Mouse (Mus musculus) Patski (cell line): ENCODE measurements around the gene Max. TPM values are rescaled to one million over a fixed set of nuclear protein-coding genes. Genes with fewer than 3 reads are reported as not detected.

Experiments
- ATAC-seq: fragments of 100-300 bp; one replicate; pipeline ENCODE4 v1.8.0; 2021
- CTCF ChIA-PET: fragments of 350-600 bp; sonication (Branson Sonifier 250); formaldehyde crosslinking; loops from one replicate; lab custom pipeline; 2022; ENCODE audit warnings: inconsistent platforms; lab: Charles Lee
- POLR2A ChIA-PET: fragments of 350-600 bp; sonication (Branson Sonifier 250); formaldehyde crosslinking; loops from one replicate; lab custom pipeline; 2022; ENCODE audit warnings: antibody characterized with exemption, inconsistent platforms; lab: Charles Lee
- DNase-seq: peaks from one replicate; pipeline ENCODE4 v3.0.0-alpha.2; 2011; ENCODE audit warnings: low read depth, low spot score
- H3K27me3 ChIP-seq: fragments of 371-371 bp; one replicate; pipeline ENCODE4 v1.5.1; 2021
- CTCF ChIP-seq: fragments of 100-300 bp; IDR thresholded peaks from one replicate; pipeline ENCODE4 v1.5.1; 2021
- in situ Hi-C: fragments of 300-500 bp; cut with MboI; formaldehyde crosslinking; loops from 3 replicates; pipeline ENCODE4 v1.11.1; 2018; ENCODE audit warnings: low pct_unique_long_range_greater_than_20kb, mixed read lengths
- polyA plus RNA-seq: library from polyadenylated mRNA; unstranded; gene quantifications from one replicate; pipeline ENCODE4 v1.2.3, GENCODE M21; 2021

Gene Max
- polyA plus RNA-seq, 1 experiment from 2014 or later = 64.4 TPM

GRCm38 (mm10) chr12:76923118-76923517 is 38.9 kb downstream of the Max start:
- no peaks in the 10 kb centered on the region for H3K27me3 ChIP-seq
- POLR2A ChIA-PET = no interaction called here
- DNase-seq (no peak), ATAC-seq (no peak)
- CTCF ChIA-PET = no interaction called here
- no peak for TF ChIP-seq CTCF
- in situ Hi-C loops = no loop called here

- no peak for ATAC-seq
- no peak for TF ChIP-seq CTCF
Measured at GRCm38 (mm10) chr12:76920990-76921389, 41.0 kb downstream of the Max start.

GRCm38 (mm10) chr12:76920398-76920797 is 41.6 kb downstream of the Max start:
- in situ Hi-C loops = no loop called here
- TF ChIP-seq CTCF = no peak
- CTCF ChIA-PET = no interaction called here
- ATAC-seq (no peak), DNase-seq (no peak)
- POLR2A ChIA-PET = no interaction called here
- no peaks in the 10 kb centered on the region for H3K27me3 ChIP-seq

More at GRCm38 (mm10) chr12:76920990-76921389, 41.0 kb downstream of the Max start:
- ChIA-PET CTCF (no interaction called here), POLR2A (no interaction called here)
- no peaks in the 10 kb centered on the region for H3K27me3 ChIP-seq
- DNase-seq = no peak
- in situ Hi-C loops = no loop called here

GRCm38 (mm10) chr12:76918855-76919254 is 43.1 kb downstream of the Max start:
- no peak for TF ChIP-seq CTCF
- in situ Hi-C loops = no loop called here
- ChIA-PET CTCF (no interaction called here), POLR2A (no interaction called here)
- DNase-seq (no peak), ATAC-seq (no peak)
- no peaks in the 10 kb centered on the region for H3K27me3 ChIP-seq

GRCm38 (mm10) chr12:76918113-76918512 is 43.9 kb downstream of the Max start:
- ChIA-PET POLR2A (no interaction called here), CTCF (no interaction called here)
- no peak for TF ChIP-seq CTCF
- in situ Hi-C loops = no loop called here
- ATAC-seq = peak; percentile 39
- DNase-seq = no peak
- H3K27me3 ChIP-seq = no peaks in the 10 kb centered on the region

GRCm38 (mm10) chr12:76916163-76916562 is 45.8 kb downstream of the Max start:
- ATAC-seq (no peak), DNase-seq (no peak)
- TF ChIP-seq CTCF = no peak
- CTCF ChIA-PET = no interaction called here
- in situ Hi-C loops = no loop called here
- POLR2A ChIA-PET = no interaction called here
- H3K27me3 ChIP-seq = no peaks in the 10 kb centered on the region

- CTCF ChIA-PET = no interaction called here
- no peaks in the 10 kb centered on the region for H3K27me3 ChIP-seq
- no peak for TF ChIP-seq CTCF
- in situ Hi-C loops = no loop called here
- ATAC-seq (no peak), DNase-seq (no peak)
- POLR2A ChIA-PET = no interaction called here
Measured at GRCm38 (mm10) chr12:76912193-76912592, 49.8 kb downstream of the Max start.

GRCm38 (mm10) chr12:76911171-76911726 is 50.8 kb downstream of the Max start:
- POLR2A ChIA-PET = no interaction called here
- TF ChIP-seq CTCF = no peak

GRCm38 (mm10) chr12:76910258-76910940 is 51.6 kb downstream of the Max start:
- ChIA-PET POLR2A (interaction anchor here (0.6 kb wide), 1 partner anchor 58 kb away, joined by 3 read pairs; no protein-coding TSS in a partner anchor), CTCF (no interaction called here)
- no peaks in the 10 kb centered on the region for H3K27me3 ChIP-seq
- TF ChIP-seq CTCF = no peak
- in situ Hi-C loops = no loop called here
- DNase-seq (no peak), ATAC-seq (no peak)

More at GRCm38 (mm10) chr12:76911171-76911726, 50.8 kb downstream of the Max start:
- in situ Hi-C loops = no loop called here
- H3K27me3 ChIP-seq = no peaks in the 10 kb centered on the region
- peak; percentile 30 for DNase-seq
- peak; percentile 59 for ATAC-seq
- CTCF ChIA-PET = no interaction called here

GRCm38 (mm10) chr12:76909218-76909617 is 52.8 kb downstream of the Max start:
- CTCF ChIA-PET = no interaction called here
- ATAC-seq = no peak
- in situ Hi-C loops = no loop called here
- TF ChIP-seq CTCF = no peak
- no peak for DNase-seq
- H3K27me3 ChIP-seq = no peaks in the 10 kb centered on the region
- POLR2A ChIA-PET = no interaction called here

- no peaks in the 10 kb centered on the region for H3K27me3 ChIP-seq
- CTCF ChIA-PET = interaction anchor here (0.9 kb wide), 1 partner anchor 13 kb away, joined by 4 read pairs; no protein-coding TSS in a partner anchor
- TF ChIP-seq CTCF = no peak
- DNase-seq (no peak), ATAC-seq (no peak)
- in situ Hi-C loops = no loop called here
- POLR2A ChIA-PET = interaction anchor here (1.1 kb wide), 1 partner anchor 34 kb away, joined by 3 read pairs; no protein-coding TSS in a partner anchor
Measured at GRCm38 (mm10) chr12:76906278-76906677, 55.7 kb downstream of the Max start.
